Mouse (Mus musculus): ENCODE data around the gene Pole3. TPM values are rescaled to one million over a fixed set of nuclear protein-coding genes. Genes with fewer than 3 reads are reported as not detected.
"Not testable (repeated sequence)": the region's sequence is repeated elsewhere in the genome, so short reads cannot be mapped to it uniquely, and the experiment has no call there.

Pole3 gene
- polyA plus RNA-seq, 1 experiment from 2014 or later, result 81.3 TPM

DNA sequence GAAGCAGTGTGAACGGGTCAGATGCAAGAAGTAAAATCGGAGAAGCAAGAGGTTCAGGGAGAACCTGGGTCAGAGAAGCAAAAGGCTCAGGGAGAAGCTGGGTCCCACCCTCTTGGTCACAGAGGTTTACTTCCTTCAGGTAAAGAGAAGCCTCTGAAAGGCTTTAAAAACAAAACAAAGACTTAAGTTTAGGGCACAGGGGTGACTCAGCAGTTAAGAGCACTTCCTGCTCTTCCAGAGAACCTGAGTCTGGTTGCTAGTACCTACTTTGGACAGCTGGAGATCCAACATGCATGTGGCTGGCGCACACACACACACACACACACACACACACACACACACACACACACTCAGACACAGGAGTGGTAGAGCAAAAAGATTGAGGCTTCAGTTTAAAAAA lies 39.9 kb downstream of the Pole3 start:
- no peak overlapping the region for H3K9ac ChIP-seq (replicated peaks)
- H3K36me3 ChIP-seq, result no peaks in the 10 kb centered on the region
- no peak overlapping the region for H3K4me2 ChIP-seq (replicated peaks)
- H3K4me3 ChIP-seq (replicated peaks), result no peak overlapping the region
- H3K27ac ChIP-seq, result no peak overlapping the region
- ATAC-seq, result no peak
- H3K27me3 ChIP-seq, result peaks cover 21% of the 10 kb centered on the region
- no peaks in the 10 kb centered on the region for H3K9me3 ChIP-seq
- peaks cover 3% of the 10 kb centered on the region for H3K4me1 ChIP-seq (replicated peaks)
- 83% methylated on average over 3 of the region's 3 CpGs for WGBS

GRCm38 (mm10) chr4:62480709-62481605 lies 43.9 kb downstream of the Pole3 start:
- WGBS, result 51% methylated on average over 10 of the region's 10 CpGs
- no peak overlapping the region for H3K9ac ChIP-seq (replicated peaks)
- no peak overlapping the region for H3K4me3 ChIP-seq (replicated peaks)
- no peaks in the 10 kb centered on the region for H3K36me3 ChIP-seq
- no peak overlapping the region for H3K27ac ChIP-seq
- H3K27me3 ChIP-seq, result peaks cover 42% of the 10 kb centered on the region
- peaks cover 6% of the 10 kb centered on the region for H3K4me1 ChIP-seq (replicated peaks)
- H3K4me2 ChIP-seq (replicated peaks), result no peak overlapping the region
- peak; percentile 49; the same call in 1 of the 2 replicates for ATAC-seq
- H3K9me3 ChIP-seq, result no peaks in the 10 kb centered on the region

DNA sequence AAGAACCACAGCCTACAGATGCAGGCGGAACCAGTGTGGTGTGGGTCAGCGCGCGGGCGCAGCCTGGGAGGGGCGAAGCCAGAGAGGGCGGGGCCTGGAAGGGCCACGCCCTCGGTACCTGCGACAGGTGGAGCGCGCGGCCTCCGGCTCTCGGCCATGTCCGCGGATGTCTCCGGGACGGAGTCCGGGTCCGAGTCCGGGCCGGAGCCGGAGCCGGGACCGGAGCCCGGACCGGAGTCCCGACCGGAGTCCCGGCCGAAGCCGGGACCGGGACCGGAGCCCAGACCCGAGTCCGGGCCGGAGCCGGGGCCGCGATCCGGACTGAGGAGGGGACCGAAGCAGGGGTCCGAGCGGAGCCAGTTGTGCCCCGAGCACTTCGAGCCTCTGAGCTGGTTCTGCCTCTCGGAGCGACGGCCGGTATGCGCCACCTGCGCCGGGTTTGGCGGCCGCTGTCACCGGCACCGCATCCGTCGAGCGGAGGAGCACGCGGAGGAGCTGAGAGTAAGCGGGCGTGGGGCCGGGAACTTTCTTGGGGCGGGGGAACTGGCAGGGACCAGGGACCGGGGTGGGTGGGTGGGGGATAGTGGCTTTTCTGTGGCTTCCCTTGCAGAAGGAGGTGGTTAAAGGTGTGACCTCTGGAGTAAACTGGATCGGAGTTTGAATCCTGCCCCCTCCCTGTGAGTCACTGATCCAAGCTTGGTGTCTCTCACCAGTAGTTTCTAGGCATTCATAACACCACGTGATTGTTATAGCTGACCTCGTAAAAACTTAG lies 44.7 kb downstream of the Pole3 start, which contains the start of gene Bspry:
Bspry (plus strand) TSS at position 117 of the 772 bp plus-strand sequence.
- Histone ChIP-seq H3K4me2 (replicated peaks) (peak within 1 kb of the TSS; percentile 65), H3K9ac (replicated peaks) (0 out of 2 replicates have a peak within 1 kb of the TSS, but pooled peaks have one; percentile 23), H3K4me1 (replicated peaks) (peaks cover 6% of the 10 kb centered on the region), H3K36me3 (no peaks in the 10 kb centered on the region), H3K9me3 (no peaks in the 10 kb centered on the region), H3K27ac (no peak within 1 kb of the TSS), H3K4me3 (replicated peaks) (peak within 1 kb of the TSS; percentile 45), H3K27me3 (peaks cover 42% of the 10 kb centered on the region)
- 3% methylated on average over 71 of the region's 71 CpGs for WGBS
- ATAC-seq, result peak; percentile 83

DNA sequence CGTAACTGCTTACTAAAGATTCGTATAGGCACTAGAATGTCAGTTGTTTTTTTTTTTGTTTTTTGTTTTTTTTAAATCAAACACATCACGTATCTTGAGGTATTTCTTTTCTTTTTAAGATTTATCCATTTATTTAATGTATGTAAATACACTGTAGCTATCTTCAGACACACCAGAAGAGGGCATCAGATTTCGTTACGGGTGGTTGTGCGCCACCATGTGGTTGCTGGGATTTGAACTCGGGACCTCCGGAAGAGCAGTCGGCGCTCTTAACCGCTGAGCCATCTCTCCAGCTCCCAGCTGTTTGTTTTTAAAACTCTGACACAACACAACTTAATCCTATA lies 45.3 kb downstream of the Pole3 start:
- not testable (repeated sequence) for ATAC-seq

GRCm38 (mm10) chr4:62477542-62478244 lies 47.2 kb downstream of the Pole3 start:
- Histone ChIP-seq H3K36me3 (no peaks in the 10 kb centered on the region), H3K27ac (no peak overlapping the region), H3K4me2 (replicated peaks) (no peak overlapping the region), H3K4me3 (replicated peaks) (no peak overlapping the region), H3K9ac (replicated peaks) (no peak overlapping the region), H3K9me3 (no peaks in the 10 kb centered on the region), H3K27me3 (peaks cover 42% of the 10 kb centered on the region), H3K4me1 (replicated peaks) (peaks cover 6% of the 10 kb centered on the region)
- no peak for ATAC-seq
- WGBS, result 89% methylated on average over 6 of the region's 6 CpGs

More for the DNA sequence above, 45.3 kb downstream of the Pole3 start:
- H3K27me3 ChIP-seq, result peaks cover 42% of the 10 kb centered on the region
- H3K36me3 ChIP-seq; H3K9me3 ChIP-seq; H3K27ac ChIP-seq; H3K4me1 ChIP-seq (replicated peaks): not testable (repeated sequence)
- peak overlapping the region; percentile 65 for H3K4me2 ChIP-seq (replicated peaks)
- H3K4me3 ChIP-seq (replicated peaks), result peak overlapping the region; percentile 45
- 14% methylated on average over 11 of the region's 11 CpGs for WGBS
- 0 out of 2 replicates have a peak overlapping the region, but pooled peaks have one; percentile 23 for H3K9ac ChIP-seq (replicated peaks)

DNA sequence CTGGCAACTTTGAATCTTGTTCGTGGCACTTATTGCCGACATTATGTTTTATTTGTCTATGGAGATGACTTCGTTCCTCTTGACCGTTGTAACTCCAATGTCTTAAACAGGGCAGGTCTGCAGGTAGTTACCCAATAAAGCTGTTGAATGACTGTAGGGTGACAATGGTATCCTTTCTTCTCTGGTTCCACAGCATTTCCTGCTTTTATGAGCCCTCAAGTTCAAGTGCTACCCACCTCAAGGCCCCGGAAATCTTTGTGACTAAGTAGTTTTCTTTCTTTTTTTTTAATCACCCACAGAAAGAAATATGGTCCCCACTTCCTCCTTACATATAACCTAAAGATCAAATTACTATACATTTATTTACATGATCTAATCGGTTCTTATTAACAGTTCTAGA lies 49.1 kb downstream of the Pole3 start:
- no peak for ATAC-seq
- H3K4me3 ChIP-seq (replicated peaks), result no peak overlapping the region

GRCm38 (mm10) chr4:62475131-62475530 lies 49.7 kb downstream of the Pole3 start:
- Histone ChIP-seq H3K4me1 (replicated peaks) (peaks cover 10% of the 10 kb centered on the region), H3K27me3 (peaks cover 22% of the 10 kb centered on the region), H3K27ac (no peak overlapping the region), H3K4me3 (replicated peaks) (no peak overlapping the region), H3K4me2 (replicated peaks) (no peak overlapping the region), H3K9ac (replicated peaks) (no peak overlapping the region), H3K9me3 (no peaks in the 10 kb centered on the region), H3K36me3 (no peaks in the 10 kb centered on the region)
- WGBS, result 90% methylated on average over 2 of the region's 2 CpGs
- no peak for ATAC-seq

More for the DNA sequence above, 49.1 kb downstream of the Pole3 start:
- peaks cover 6% of the 10 kb centered on the region for H3K4me1 ChIP-seq (replicated peaks)
- H3K27me3 ChIP-seq, result peaks cover 29% of the 10 kb centered on the region
- H3K9me3 ChIP-seq, result no peaks in the 10 kb centered on the region
- no peak overlapping the region for H3K4me2 ChIP-seq (replicated peaks)
- 95% methylated on average over 6 of the region's 6 CpGs for WGBS
- no peak overlapping the region for H3K9ac ChIP-seq (replicated peaks)
- H3K27ac ChIP-seq, result no peak overlapping the region
- H3K36me3 ChIP-seq, result no peaks in the 10 kb centered on the region

Other genes starting within 250 kb of the Pole3 start
- gene Fkbp15, start 164.5 kb downstream of the Pole3 start, polyA plus RNA-seq (2015; fragmentation: Nextera tagmentation; extraction: Ambion mirVana), result 23.6 and 24.0 TPM in 2 replicates
- 37.9 and 38.2 TPM in 2 replicates for gene Slc31a1, start 164.3 kb downstream of the Pole3 start, polyA plus RNA-seq (2015; fragmentation: Nextera tagmentation; extraction: Ambion mirVana)
- 116 and 120 TPM in 2 replicates for gene Cdc26, start 116.4 kb downstream of the Pole3 start, polyA plus RNA-seq (2015; fragmentation: Nextera tagmentation; extraction: Ambion mirVana)
- 18.4 and 19.1 TPM in 2 replicates for gene Prpf4, start 116.3 kb downstream of the Pole3 start, polyA plus RNA-seq (2015; fragmentation: Nextera tagmentation; extraction: Ambion mirVana)
- gene Rnf183, start 89.8 kb downstream of the Pole3 start, polyA plus RNA-seq (2015; fragmentation: Nextera tagmentation; extraction: Ambion mirVana), result 0.11 and 0.23 TPM in 2 replicates
- gene Wdr31, start 54.2 kb downstream of the Pole3 start, polyA plus RNA-seq (2015; fragmentation: Nextera tagmentation; extraction: Ambion mirVana), result 9.6 and 10.8 TPM in 2 replicates
- gene Bspry, start 45.0 kb downstream of the Pole3 start, polyA plus RNA-seq (2015; fragmentation: Nextera tagmentation; extraction: Ambion mirVana), result 0.44 and 0.86 TPM in 2 replicates
- 13.2 and 14.3 TPM in 2 replicates for gene Hdhd3, start 21.6 kb downstream of the Pole3 start, polyA plus RNA-seq (2015; fragmentation: Nextera tagmentation; extraction: Ambion mirVana)
- 59.8 and 65.4 TPM in 2 replicates for gene Alad, start 5.2 kb downstream of the Pole3 start, polyA plus RNA-seq (2015; fragmentation: Nextera tagmentation; extraction: Ambion mirVana)
- gene 4933430I17Rik, start 301 bp upstream of the Pole3 start, polyA plus RNA-seq (2015; fragmentation: Nextera tagmentation; extraction: Ambion mirVana), result 1.1 and 1.5 TPM in 2 replicates
- gene Rgs3, start 34.8 kb upstream of the Pole3 start, polyA plus RNA-seq (2015; fragmentation: Nextera tagmentation; extraction: Ambion mirVana), result 65.9 and 70.0 TPM in 2 replicates